Mouse (Mus musculus) embryo, embryonic 11 days (tissue): ENCODE measurements around the gene Phldb3.
A peak's percentile ranks its signal among the peaks of the same experiment; 100 is the strongest.

Experiments
- DNase-seq: peaks from one replicate; pipeline ENCODE4 v3.0.0-alpha.2; 2015

Phldb3 gene

DNA sequence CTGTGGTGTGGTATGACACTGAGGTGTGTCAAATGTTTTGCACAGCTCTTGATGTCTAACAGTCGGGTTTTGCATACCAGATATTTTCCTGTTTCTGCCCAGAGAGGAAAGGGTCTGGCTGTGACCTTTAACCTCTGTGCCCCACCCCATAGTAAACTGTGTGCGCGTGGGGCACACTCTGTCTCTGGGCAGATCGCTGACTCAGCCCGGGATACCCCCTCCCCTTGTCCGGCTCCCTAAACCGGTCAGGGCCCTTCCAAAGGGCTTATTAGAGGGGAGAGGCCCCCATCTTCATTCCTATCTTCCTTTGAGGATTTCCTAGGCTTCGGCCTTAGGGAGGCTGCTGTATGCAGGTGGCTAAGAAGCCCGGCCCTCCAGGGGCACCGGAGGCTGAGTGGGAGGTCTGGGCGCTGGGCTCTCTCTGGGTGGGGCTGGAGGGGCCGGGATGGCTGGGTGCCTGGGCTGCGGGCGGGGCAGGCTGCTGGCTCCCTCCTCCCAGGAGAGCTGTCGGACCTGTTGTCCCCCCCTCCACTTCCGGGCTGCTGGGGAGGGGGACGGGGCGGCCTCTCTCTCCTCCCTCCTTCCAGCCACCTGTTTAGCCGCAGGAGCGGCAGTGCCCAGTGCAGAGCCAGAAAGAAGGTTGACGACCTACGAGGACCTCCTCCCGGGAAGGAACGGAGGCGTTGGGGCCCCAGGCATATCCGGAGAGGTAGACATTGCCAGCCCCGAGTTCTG is at the start of gene Phldb3:
TSS of gene Phldb3 (plus strand) at position 620 of the 735 bp plus-strand sequence.
- DNase-seq = peak; percentile 20

GRCm38 (mm10) chr7:24561450-24561849 is 49.1 kb upstream of the Phldb3 start:
- DNase-seq = no peak

GRCm38 (mm10) chr7:24563191-24563836 is 47.2 kb upstream of the Phldb3 start:
- no peak for DNase-seq

- no peak for DNase-seq
Measured at GRCm38 (mm10) chr7:24563837-24564206, 46.7 kb upstream of the Phldb3 start.

- peak; percentile 67 for DNase-seq
Measured at GRCm38 (mm10) chr7:24564607-24565265, 45.8 kb upstream of the Phldb3 start.

DNA sequence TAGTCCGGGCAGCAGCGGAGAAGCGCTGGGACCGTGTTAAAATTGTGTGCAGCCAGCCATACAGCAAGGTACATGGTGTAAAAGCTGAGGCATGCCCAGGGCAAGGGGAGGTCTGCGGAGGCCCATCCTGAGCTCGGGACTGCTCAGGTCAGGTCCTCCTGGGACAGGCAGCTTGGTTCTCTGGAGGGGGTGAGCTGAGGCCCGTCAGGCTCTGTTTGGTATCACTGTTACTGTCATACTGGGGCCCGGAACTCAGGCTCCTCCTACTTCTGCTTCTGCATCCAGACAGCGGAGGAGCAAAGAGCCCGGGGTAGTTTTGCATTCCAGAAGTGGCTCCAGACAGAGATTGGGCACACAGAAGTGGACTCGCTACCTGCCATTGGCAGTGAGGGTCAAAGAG is 44.9 kb upstream of the Phldb3 start:
- DNase-seq = no peak

DNA sequence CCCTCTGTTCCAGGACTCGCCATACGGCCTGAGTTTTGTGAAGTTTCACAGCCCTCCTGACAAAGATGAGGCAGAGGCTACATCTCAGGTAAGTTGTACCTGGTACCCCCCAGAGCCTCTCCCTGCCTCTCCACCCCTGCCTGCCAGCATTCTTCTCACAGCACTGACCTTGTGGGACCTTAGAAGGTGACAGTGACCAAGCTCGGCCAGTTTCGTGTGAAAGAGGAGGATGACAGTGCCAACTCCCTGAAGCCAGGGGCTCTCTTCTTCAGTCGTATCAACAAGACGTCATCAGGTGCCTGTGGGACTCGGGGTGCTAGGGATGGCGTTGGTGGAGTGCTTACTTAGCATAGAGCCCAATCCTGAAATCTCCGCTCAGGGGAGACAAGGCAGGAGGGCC is 44.4 kb upstream of the Phldb3 start:
- no peak for DNase-seq

- DNase-seq = no peak
Measured at GRCm38 (mm10) chr7:24568512-24568911, 42.1 kb upstream of the Phldb3 start.

DNA sequence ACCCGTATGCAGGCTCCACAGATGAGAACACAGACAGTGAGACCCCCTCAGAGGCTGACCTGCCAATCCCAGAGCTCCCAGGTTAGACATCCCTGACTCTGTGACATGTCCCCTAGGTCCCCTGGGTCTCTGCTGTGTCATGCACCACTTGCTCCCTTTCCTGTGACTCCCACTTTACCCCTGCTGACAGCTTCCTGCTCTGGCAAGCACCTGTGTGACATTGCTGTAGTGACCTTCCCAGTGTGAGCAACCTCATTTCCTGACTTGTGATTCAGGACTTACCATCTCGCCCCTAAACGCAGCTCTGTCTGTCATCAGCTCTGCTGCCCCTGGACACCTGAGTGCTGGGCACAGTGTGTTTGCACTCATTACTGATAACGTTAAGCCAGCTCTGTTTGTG is 39.5 kb upstream of the Phldb3 start:
- no peak for DNase-seq

DNA sequence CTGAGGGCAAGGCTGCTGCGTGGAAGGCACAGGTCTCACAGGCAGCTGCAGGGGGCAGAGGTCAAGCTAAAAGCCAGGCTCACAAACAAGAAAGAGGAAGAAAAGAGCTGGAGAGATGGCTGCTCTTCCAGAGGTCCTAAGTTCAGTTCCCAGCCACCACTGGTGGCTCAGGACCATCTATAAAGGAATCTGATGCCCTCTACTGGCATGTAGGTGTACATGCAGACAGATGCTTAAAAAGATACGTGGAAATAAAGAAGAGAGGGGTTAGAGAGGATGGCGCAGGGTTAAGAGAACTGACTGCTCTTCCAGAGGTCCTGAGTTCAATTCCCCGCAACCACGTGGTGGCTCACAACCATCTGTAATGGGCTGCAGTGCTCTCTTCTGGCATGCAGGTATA is 38.1 kb upstream of the Phldb3 start:
- DNase-seq = peak; percentile 52

GRCm38 (mm10) chr7:24574224-24574796 is 36.3 kb upstream of the Phldb3 start:
- no peak for DNase-seq

- DNase-seq = no peak
Measured at GRCm38 (mm10) chr7:24577811-24578210, 32.8 kb upstream of the Phldb3 start.

GRCm38 (mm10) chr7:24584876-24585275 is 25.7 kb upstream of the Phldb3 start:
- DNase-seq = no peak

DNA sequence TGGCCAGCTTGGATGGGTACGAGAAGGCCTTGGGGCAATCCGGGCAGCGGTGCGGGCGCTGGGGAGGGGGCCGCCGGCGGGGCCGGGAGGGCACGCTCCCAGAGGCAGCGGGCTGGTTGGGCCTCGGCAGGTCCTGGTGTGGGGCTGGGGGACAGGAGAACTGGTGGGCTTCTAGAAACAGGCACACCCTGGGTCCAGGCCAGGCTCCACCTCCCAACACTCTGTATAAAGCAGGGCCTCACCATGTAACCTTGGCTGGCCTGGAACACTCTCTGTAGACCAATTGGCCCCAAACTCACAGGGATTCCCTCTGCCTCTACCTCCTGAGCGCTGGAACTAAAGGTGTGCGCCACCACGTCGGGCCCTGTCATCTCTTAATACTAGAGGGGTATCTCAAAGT is 24.6 kb upstream of the Phldb3 start:
- no peak for DNase-seq

DNA sequence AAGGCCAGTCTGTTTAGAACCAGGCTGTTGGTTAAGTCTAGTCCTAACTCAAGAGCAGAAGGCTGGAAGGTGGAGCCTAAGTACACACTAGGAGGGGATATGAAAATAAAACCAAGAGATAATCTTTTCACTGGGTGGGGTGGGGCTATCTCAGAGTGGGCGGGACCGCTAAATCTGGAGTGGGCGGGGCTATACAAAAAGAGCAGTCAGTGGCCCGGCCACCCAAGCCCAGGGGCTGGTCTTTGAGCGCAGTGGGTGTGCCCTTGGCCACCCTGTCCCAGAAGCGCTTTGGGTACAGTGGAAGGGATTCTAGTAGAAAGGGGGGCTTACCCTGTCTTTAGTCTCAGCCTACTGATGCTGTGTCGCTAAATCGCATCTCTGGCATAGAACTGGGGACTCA is 23.7 kb upstream of the Phldb3 start:
- peak; percentile 28 for DNase-seq

DNA sequence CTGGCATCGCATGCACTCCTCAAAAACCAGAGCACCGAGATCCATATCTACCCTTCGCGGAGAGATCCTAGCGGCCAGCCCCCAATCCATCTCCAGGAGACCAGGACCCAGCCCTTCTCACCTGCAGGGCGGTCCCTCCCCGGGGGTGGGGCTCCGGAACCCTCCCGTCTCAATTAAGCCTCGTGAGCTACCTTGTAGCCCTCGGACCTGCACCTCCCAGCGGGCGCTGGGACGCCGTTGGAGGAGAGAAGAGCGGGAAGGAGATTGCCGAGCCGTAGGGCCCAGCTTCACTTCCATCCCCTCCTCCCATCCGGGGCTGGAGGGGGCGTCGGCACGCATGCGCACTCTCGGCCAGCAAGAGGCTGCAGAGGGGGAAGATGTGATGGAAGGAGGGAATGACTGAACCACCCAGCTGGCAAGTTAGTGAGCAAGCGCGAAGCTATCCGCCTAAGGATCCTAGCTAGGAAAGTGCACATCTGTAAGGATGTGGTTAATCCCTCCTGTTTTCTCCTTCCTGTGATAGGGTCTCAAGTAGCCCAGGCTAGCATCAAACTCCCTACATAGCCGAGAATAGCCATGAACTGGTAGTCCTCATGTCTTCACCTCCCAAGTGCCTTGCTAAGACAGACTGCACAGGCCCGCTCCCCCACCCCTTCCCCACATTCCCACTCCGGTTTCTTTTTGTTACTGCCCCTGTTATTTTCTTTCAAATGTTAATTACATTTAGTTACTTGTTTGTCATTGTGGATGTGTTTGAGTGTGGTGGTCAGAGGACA is 23.0 kb upstream of the Phldb3 start, which contains the start of the genes Ethe1 and Zfp575:
TSS of gene Ethe1 (plus strand) at position 214 of the 776 bp plus-strand sequence.
TSS of gene Zfp575 (minus strand) at position 312 of the 776 bp plus-strand sequence.
- peak; percentile 84 for DNase-seq

DNA sequence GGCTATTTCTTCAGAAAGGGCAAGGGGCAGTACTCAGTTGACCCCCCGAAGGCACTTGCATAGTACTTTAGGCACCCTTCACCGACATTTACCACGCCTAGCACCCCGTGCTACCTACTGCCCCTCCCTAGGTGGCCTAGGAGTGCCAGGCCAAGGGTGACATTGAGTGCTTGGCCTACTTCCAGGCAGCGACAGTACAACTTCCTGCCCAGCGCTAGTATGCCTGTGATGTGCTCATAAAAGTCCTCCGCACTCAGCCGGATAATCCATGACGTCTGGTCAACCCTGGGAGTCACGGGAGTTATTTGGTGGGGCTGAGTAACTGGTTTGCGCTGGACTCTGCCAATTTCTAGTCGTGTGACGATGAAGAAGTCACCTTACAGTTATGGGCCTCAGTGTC is 22.2 kb upstream of the Phldb3 start:
- no peak for DNase-seq

- DNase-seq = no peak
Measured at GRCm38 (mm10) chr7:24591735-24592134, 18.8 kb upstream of the Phldb3 start.

DNA sequence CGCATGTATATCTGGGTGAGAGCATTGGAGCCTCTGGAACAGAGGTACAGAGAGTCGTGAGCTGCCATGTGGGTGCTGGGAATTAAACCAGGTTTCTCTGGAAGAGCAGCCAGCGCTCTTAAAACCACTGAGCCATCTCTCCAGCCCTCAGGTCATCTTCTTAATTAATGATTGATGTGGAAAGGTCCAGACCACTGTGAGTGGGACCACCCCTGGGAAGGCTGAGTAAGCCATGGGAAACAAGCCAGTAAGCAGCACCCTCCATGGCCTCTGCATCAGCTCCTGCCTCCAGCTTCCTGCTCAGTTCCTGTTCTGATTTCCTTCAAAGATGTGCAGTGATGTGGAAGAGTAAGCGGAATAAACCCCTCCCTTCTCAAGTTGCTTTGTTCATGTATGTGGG is 18.4 kb upstream of the Phldb3 start:
- DNase-seq = no peak

GRCm38 (mm10) chr7:24592781-24593180 is 17.8 kb upstream of the Phldb3 start:
- DNase-seq = no peak

- peak; percentile 89 for DNase-seq
Measured at GRCm38 (mm10) chr7:24593621-24594308, 16.8 kb upstream of the Phldb3 start.

DNA sequence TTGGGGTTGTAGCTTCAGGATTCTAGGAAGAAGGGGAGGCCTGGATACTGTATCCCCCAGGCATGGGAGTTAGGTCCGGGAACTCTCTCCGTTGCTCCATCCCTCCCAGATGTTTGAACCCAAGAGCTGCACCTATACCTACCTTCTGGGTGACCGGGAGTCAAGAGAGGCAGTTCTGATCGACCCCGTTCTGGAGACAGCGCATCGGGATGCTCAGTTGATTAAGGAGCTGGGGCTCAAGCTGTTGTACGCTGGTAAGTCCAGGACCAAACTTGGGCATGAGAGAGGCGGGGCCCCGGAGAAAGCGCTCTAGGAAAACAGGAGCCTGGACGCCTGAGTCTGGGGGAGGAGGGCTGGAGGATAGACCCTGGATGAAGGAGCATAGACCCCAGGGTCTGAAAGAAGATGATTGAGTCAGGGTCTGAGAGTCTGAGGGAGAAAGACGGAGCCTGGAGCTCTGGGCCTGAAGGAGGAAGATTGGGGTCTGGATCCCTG is 16.2 kb upstream of the Phldb3 start:
- DNase-seq = peak; percentile 35
